14 mouse cellular contexts compared by ENCODE assay signal in genomic region chr9:62630631-62631240, GRCm38 (mm10). TPM values are rescaled to one million over a fixed set of nuclear protein-coding genes. Genes with fewer than 3 reads are reported as not detected.
DNase-seq lines count a peak whose midpoint lies in the region; ATAC-seq lines count a peak whose summit lies in the region.
"Had no signal": no experiment of that assay in that cellular context is flagged by ENCODE, and none has a peak within 500 bp of the region (broad histone marks: within the 10 kb centered on the region; RNA-seq: fewer than 3 reads in every experiment).

No protein-coding gene starts in this region.

- no peaks in the 10 kb centered on the region for H3K36me3 ChIP-seq in limb, embryonic 15.5 days
- no peaks in the 10 kb centered on the region for H3K36me3 ChIP-seq in intestine, embryonic 16.5 days (ENCODE audit: control insufficient read depth, insufficient read depth, low read length)
- H3K36me3 ChIP-seq: liver, embryonic 13.5 days had no signal

- WGBS in limb, embryonic 15.5 days, result 57% methylated on average over 10 of the region's 10 CpGs
- WGBS in intestine, embryonic 16.5 days, result 71% methylated on average over 10 of the region's 10 CpGs

- H3K27me3 ChIP-seq in limb, embryonic 15.5 days, result no peaks in the 10 kb centered on the region
- no peaks in the 10 kb centered on the region for H3K27me3 ChIP-seq in intestine, embryonic 16.5 days (replicated peaks; ENCODE audit: control insufficient read depth, insufficient read depth, low read length)
- H3K27me3 ChIP-seq: liver, embryonic 13.5 days had no signal

- no peak overlapping the region for H3K4me3 ChIP-seq in limb, embryonic 15.5 days
- no peak overlapping the region for H3K4me3 ChIP-seq in intestine, embryonic 16.5 days (ENCODE audit: low read length)
- H3K4me3 ChIP-seq: liver, embryonic 13.5 days had no signal

- H3K27ac ChIP-seq in limb, embryonic 15.5 days, result peak overlapping the region; percentile 51
- no peak overlapping the region for H3K27ac ChIP-seq in intestine, embryonic 16.5 days (ENCODE audit: low read length)
- H3K27ac ChIP-seq: liver, embryonic 13.5 days had no signal

- no peak overlapping the region for H3K4me2 ChIP-seq in limb, embryonic 15.5 days
- no peak overlapping the region for H3K4me2 ChIP-seq in intestine, embryonic 16.5 days (ENCODE audit: low read depth, low read length)
- H3K4me2 ChIP-seq: liver, embryonic 13.5 days had no signal

- H3K9ac ChIP-seq in limb, embryonic 15.5 days, result no peak overlapping the region
- no peak overlapping the region for H3K9ac ChIP-seq in intestine, embryonic 16.5 days (ENCODE audit: low read depth, low read length)
- H3K9ac ChIP-seq: liver, embryonic 13.5 days had no signal

- H3K9me3 ChIP-seq in limb, embryonic 15.5 days, result no peaks in the 10 kb centered on the region
- H3K9me3 ChIP-seq in intestine, embryonic 16.5 days (ENCODE audit: control insufficient read depth, low read length), result no peaks in the 10 kb centered on the region
- H3K9me3 ChIP-seq: liver, embryonic 13.5 days had no signal

- no peak for ATAC-seq in limb, embryonic 15.5 days (ENCODE audit: insufficient number of reproducible peaks, low FRiP score, low TSS enrichment, low read depth)
- no peak for ATAC-seq in intestine, embryonic 16.5 days

- peak; percentile 82 to 86 for DNase-seq in cerebellum, postnatal 10 days
- no peak for DNase-seq in cerebellum, adult 8-10 months
- peak; percentile 22 for DNase-seq in kidney, postnatal 14 days
- DNase-seq in kidney, adult 18-20 months, result no peak
- peak; percentile 37 for DNase-seq in layer of hippocampus, adult 9-10 months (ENCODE audit: low spot score)
- no peak for DNase-seq in embryo, embryonic 11 days
- DNase-seq: adrenal gland, postnatal 36 days; gastrocnemius, postnatal 10 days; kidney, postnatal 4 days; liver, embryonic 13.5 days; lung, postnatal 36 days; thymus, adult 18-20 months had no signal

- peaks cover 29% of the 10 kb centered on the region for H3K4me1 ChIP-seq in limb, embryonic 15.5 days
- H3K4me1 ChIP-seq in intestine, embryonic 16.5 days (ENCODE audit: control insufficient read depth, insufficient read depth, low read length), result no peaks in the 10 kb centered on the region; the same call in 1 of the 2 replicates
- H3K4me1 ChIP-seq: liver, embryonic 13.5 days had no signal

RNA-seq across cellular contexts. Expression of gene Itga11, which starts 46.9 kb away (rescaled TPM):
- 11.2 and 12.2 TPM in 2 replicates for polyA plus RNA-seq in limb, embryonic 15.5 days (2015; fragmentation: Nextera tagmentation; extraction: Ambion mirVana)
- polyA plus RNA-seq in intestine, embryonic 16.5 days (2015; fragmentation: Nextera tagmentation; extraction: Ambion mirVana), result 2.8 and 3.2 TPM in 2 replicates

Comparison
In these comparisons a context has a peak if more than half of its experiments do, and no peak if none do; other contexts are left out.
1. DNase-seq: peak in cerebellum, postnatal 10 days (2 of 2), kidney, postnatal 14 days (single experiment) and layer of hippocampus, adult 9-10 months (single experiment); none in cerebellum, adult 8-10 months (single experiment), kidney, adult 18-20 months (single experiment) and embryo, embryonic 11 days (single experiment).